Mouse (Mus musculus): Measurements from ENCODE around the gene Olfr749. TPM values are rescaled to one million over a fixed set of nuclear protein-coding genes. Genes with fewer than 3 reads are reported as not detected.

Olfr749 gene
- total and polyA plus RNA-seq, 3 experiments = not detected

GRCm38 (mm10) chr14:50785251-50785637, 40.4 kb upstream of the Olfr749 start, which contains the start of gene Ttc5:
Ttc5 (minus strand) TSS chr14:50785519.
- Histone ChIP-seq H3K36me3 (ENCODE audit: control insufficient read depth in 1 of 2, insufficient read depth in 2 of 2, low read length in 2 of 2) (peaks cover 2 to 8% of the 10 kb centered on the region in 2 experiments), H3K27me3 (ENCODE audit: control insufficient read depth in 1 of 2, insufficient read depth in 2 of 2, low read length in 2 of 2) (no peaks in the 10 kb centered on the region), H3K79me2 (ENCODE audit: control insufficient read depth, insufficient read depth, low read length, poor library complexity) (no peaks in the 10 kb centered on the region; the same call in 1 of the 2 replicates), H3K9me3 (replicated peaks; ENCODE audit: insufficient read depth, low read length) (no peaks in the 10 kb centered on the region), H3K4me3 (ENCODE audit: control insufficient read depth in 1 of 2, insufficient read depth in 1 of 2, low read depth in 2 of 2, low read length in 2 of 2) (peak within 1 kb of the TSS; percentile 79 to 91), H3K4me1 (ENCODE audit: control insufficient read depth in 1 of 2, insufficient read depth in 2 of 2, low read length in 2 of 2) (peaks cover 0 to 5% of the 10 kb centered on the region in 2 experiments; a peak in 2 of 4 replicates), H3K9ac (ENCODE audit: control insufficient read depth, low read depth, low read length, poor library complexity, severe bottlenecking) (peak within 1 kb of the TSS; percentile 60), H3K27ac (ENCODE audit: control insufficient read depth, low read depth, low read length) (peak within 1 kb of the TSS; percentile 17)
- peak; percentile 96 for DNase-seq (ENCODE audit: low read depth, low spot score)
- TF ChIP-seq POLR2A (IDR thresholded peaks at IDR 0.05; ENCODE audit: control insufficient read depth in 1 of 2, insufficient read depth in 1 of 2, low read depth in 1 of 2, low read length in 2 of 2, poor library complexity in 1 of 2) = peak; percentile 65 to 77; a peak in 3 of 4 replicates
- no peak for TF ChIP-seq TAL1 (IDR thresholded peaks at IDR 0.05; ENCODE audit: low read length)
- TF ChIP-seq RCOR1 (IDR thresholded peaks at IDR 0.05; ENCODE audit: low read depth, low read length) = peak; percentile 55; the same call in 1 of the 2 replicates
- TF ChIP-seq GABPA (IDR thresholded peaks at IDR 0.05; ENCODE audit: low read depth, low read length) = peak; percentile 90; the same call in 1 of the 2 replicates
- TF ChIP-seq MYB (IDR thresholded peaks at IDR 0.05; ENCODE audit: low read depth, low read length) = no peak
- TF ChIP-seq ZKSCAN1 (IDR thresholded peaks at IDR 0.05; ENCODE audit: low read depth, low read length) = no peak
- no peak for TF ChIP-seq BHLHE40 (IDR thresholded peaks at IDR 0.05; ENCODE audit: borderline replicate concordance, low read depth, low read length)
- TF ChIP-seq ZMIZ1 (IDR thresholded peaks at IDR 0.05; ENCODE audit: low read depth, low read length) = peak; percentile 67; the same call in 1 of the 2 replicates
- peak; percentile 63 for TF ChIP-seq NELFE (IDR thresholded peaks at IDR 0.05; ENCODE audit: low read depth, low read length)
- TF ChIP-seq HCFC1 (IDR thresholded peaks at IDR 0.05; ENCODE audit: low read depth, low read length) = peak; percentile 86
- TF ChIP-seq MAX (IDR thresholded peaks at IDR 0.05; ENCODE audit: low read length) = peak; percentile 69; the same call in 1 of the 2 replicates
- no peak; the same call in 1 of the 2 replicates for TF ChIP-seq GATA1 (IDR thresholded peaks at IDR 0.05; ENCODE audit: low read depth, low read length)
- no peak for TF ChIP-seq UBTF (IDR thresholded peaks at IDR 0.05; ENCODE audit: borderline replicate concordance, insufficient read depth, low read depth, low read length)
- peak; percentile 68; the same call in 1 of the 2 replicates for TF ChIP-seq ELF1 (IDR thresholded peaks at IDR 0.05; ENCODE audit: low read depth, low read length)
- 0 out of 4 replicates have a peak, but pooled peaks of 1 of the 2 experiments have one; percentile 23 for TF ChIP-seq EP300 (IDR thresholded peaks at IDR 0.05; ENCODE audit: low read depth in 1 of 2, low read length in 2 of 2)
- no peak for TF ChIP-seq NRF1 (IDR thresholded peaks at IDR 0.05; ENCODE audit: insufficient read depth, low read depth, low read length, poor library complexity, severe bottlenecking)
- 0 out of 2 replicates have a peak, but pooled peaks have one; percentile 25 for TF ChIP-seq SMC3 (IDR thresholded peaks at IDR 0.05; ENCODE audit: low read depth, low read length)
- peak; percentile 69; the same call in 1 of the 2 replicates for TF ChIP-seq MAZ (IDR thresholded peaks at IDR 0.05; ENCODE audit: low read depth, low read length)
- no peak for TF ChIP-seq CHD1 (IDR thresholded peaks at IDR 0.05; ENCODE audit: low read depth, low read length)
- TF ChIP-seq SIN3A (IDR thresholded peaks at IDR 0.05; ENCODE audit: low read length) = peak; percentile 85
- no peak; the same call in 1 of the 2 replicates for TF ChIP-seq KAT2A (conservative IDR thresholded peaks at IDR 0.05; ENCODE audit: low read depth, low read length)
- no peak for TF ChIP-seq POLR2AphosphoS5 (IDR thresholded peaks at IDR 0.05; ENCODE audit: borderline replicate concordance, low read depth, low read length)
- TF ChIP-seq CTCF (IDR thresholded peaks at IDR 0.05 in 2 of 3, conservative IDR thresholded peaks at IDR 0.05 in 1 of 3; ENCODE audit: control insufficient read depth in 1 of 3, insufficient read depth in 1 of 3, low read depth in 2 of 3, low read length in 3 of 3, poor library complexity in 1 of 3, severe bottlenecking in 1 of 3) = peak; percentile 78 to 91 (median 89)
- no peak for TF ChIP-seq E2F4 (IDR thresholded peaks at IDR 0.05; ENCODE audit: borderline replicate concordance, low read depth, low read length)
- TF ChIP-seq ZNF384 (IDR thresholded peaks at IDR 0.05; ENCODE audit: low read depth, low read length) = no peak
- TF ChIP-seq MYC (IDR thresholded peaks at IDR 0.05; ENCODE audit: low read depth, low read length) = peak; percentile 70
- TF ChIP-seq MXI1 (IDR thresholded peaks at IDR 0.05; ENCODE audit: low read depth, low read length) = peak; percentile 87
- no peak for TF ChIP-seq RAD21 (IDR thresholded peaks at IDR 0.05; ENCODE audit: low read depth, low read length)
- no peak for TF ChIP-seq ZC3H11A (IDR thresholded peaks at IDR 0.05; ENCODE audit: low read depth, low read length)
- 0 out of 2 replicates have a peak, but pooled peaks have one; percentile 71 for TF ChIP-seq TBP (IDR thresholded peaks at IDR 0.05; ENCODE audit: low read depth, low read length)
- TF ChIP-seq CHD2 (IDR thresholded peaks at IDR 0.05; ENCODE audit: low read length) = no peak
- peak; percentile 36; the same call in 1 of the 2 replicates for TF ChIP-seq POLR2AphosphoS2 (IDR thresholded peaks at IDR 0.05; ENCODE audit: low read length)
- peak; percentile 65; the same call in 1 of the 2 replicates for TF ChIP-seq TCF12 (IDR thresholded peaks at IDR 0.05; ENCODE audit: low read depth, low read length)
- TF ChIP-seq USF1 (IDR thresholded peaks at IDR 0.05; ENCODE audit: low read depth, low read length) = no peak
- TF ChIP-seq JUND (IDR thresholded peaks at IDR 0.05; ENCODE audit: low read depth, low read length) = no peak
- TF ChIP-seq ETS1 (IDR thresholded peaks at IDR 0.05; ENCODE audit: low read depth, low read length) = peak; percentile 41; the same call in 1 of the 2 replicates
- TF ChIP-seq MAFK (IDR thresholded peaks at IDR 0.05; ENCODE audit: borderline replicate concordance, low read depth, low read length) = no peak
